Mouse (Mus musculus) MEL (cell line): ENCODE results near the gene Msmo1.

Experiments used
- CTCF ChIP-seq, 3 experiments: IDR thresholded peaks in 2 of 3; conservative IDR thresholded peaks in 1 of 3; 2 replicates each; pipeline ENCODE4 v1.5.1; 2011 to 2012; ENCODE audit warnings: low read length in 3 of 3, low read depth in 2 of 3, mild to moderate bottlenecking in 2 of 3, improper control_type of control experiment in 1 of 3, inconsistent platforms in 1 of 3, mixed read lengths in 1 of 3, moderate library complexity in 1 of 3; ENCODE audit not compliant: control insufficient read depth in 1 of 3, insufficient read depth in 1 of 3, poor library complexity in 1 of 3, severe bottlenecking in 1 of 3
- EP300 ChIP-seq, 2 experiments: IDR thresholded peaks; 2 replicates each; pipeline ENCODE4 v1.6.1; 2011; ENCODE audit warnings: improper control_type of control experiment in 2 of 2, low read length in 2 of 2, low read depth in 1 of 2, mild to moderate bottlenecking in 1 of 2
- KAT2A ChIP-seq: conservative IDR thresholded peaks from 2 replicates; pipeline ENCODE4 v1.6.1; 2012; ENCODE audit warnings: low read depth, low read length, improper control_type of control experiment, inconsistent platforms
- MAX ChIP-seq: IDR thresholded peaks from 2 replicates; pipeline ENCODE4 v1.6.1; 2011; ENCODE audit warnings: low read length, improper control_type of control experiment
- POLR2A ChIP-seq, 2 experiments: IDR thresholded peaks; 2 replicates each; pipeline ENCODE4 v1.6.1; 2011 to 2012; ENCODE audit warnings: low read length in 2 of 2, mild to moderate bottlenecking in 2 of 2, control low read depth in 1 of 2, improper control_type of control experiment in 1 of 2, low read depth in 1 of 2, moderate library complexity in 1 of 2; ENCODE audit not compliant: control insufficient read depth in 1 of 2, insufficient read depth in 1 of 2, poor library complexity in 1 of 2
- USF1 ChIP-seq: IDR thresholded peaks from 2 replicates; pipeline ENCODE4 v1.6.1; 2014; ENCODE audit warnings: low read depth, mild to moderate bottlenecking, inconsistent platforms, low read length, improper control_type of control experiment, moderate library complexity
- ZMIZ1 ChIP-seq: IDR thresholded peaks from 2 replicates; pipeline ENCODE4 v1.6.1; 2012; ENCODE audit warnings: low read depth, mild to moderate bottlenecking, inconsistent platforms, low read length, improper control_type of control experiment, moderate library complexity

DNA sequence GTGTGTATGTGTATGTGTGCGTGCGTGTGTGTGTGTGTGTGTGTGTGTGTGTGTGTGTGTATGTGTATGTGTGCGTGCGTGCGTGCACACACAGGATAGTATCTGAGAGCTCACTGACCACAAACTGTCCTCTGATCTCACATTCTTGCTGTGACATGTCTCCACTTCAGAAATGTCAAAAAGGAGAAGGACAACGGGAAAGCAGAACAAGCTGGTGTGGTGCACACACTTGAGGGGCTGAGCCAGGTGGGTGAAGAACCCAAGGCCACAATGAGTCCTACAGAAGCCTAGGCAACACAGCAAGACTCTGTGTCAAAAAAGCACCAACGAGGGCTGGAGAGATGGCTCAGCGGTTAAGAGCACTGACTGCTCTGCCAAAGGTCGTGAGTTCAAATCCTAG, 35.1 kb upstream of the Msmo1 start:
- TF ChIP-seq CTCF (IDR thresholded peaks at IDR 0.05 in 2 of 3, conservative IDR thresholded peaks at IDR 0.05 in 1 of 3; ENCODE audit: control insufficient read depth in 1 of 3, insufficient read depth in 1 of 3, low read depth in 2 of 3, low read length in 3 of 3, poor library complexity in 1 of 3, severe bottlenecking in 1 of 3) (no peak), POLR2A (IDR thresholded peaks at IDR 0.05; ENCODE audit: control insufficient read depth in 1 of 2, insufficient read depth in 1 of 2, low read depth in 1 of 2, low read length in 2 of 2, poor library complexity in 1 of 2) (no peak), MAX (no peak), USF1 (no peak), EP300 (IDR thresholded peaks at IDR 0.05; ENCODE audit: low read depth in 1 of 2, low read length in 2 of 2) (no peak), KAT2A (no peak), ZMIZ1 (no peak)
